Mouse (Mus musculus) right cerebral cortex, adult 2 months (tissue): ENCODE measurements around the gene Immp1l.
A peak's percentile ranks its signal among the peaks of the same experiment; 100 is the strongest.

Source experiments
- DNase-seq, 2 experiments: peaks; one replicate each; pipeline ENCODE4 v3.0.0; 2021 to 2022; ENCODE audit warnings: low spot score in 2 of 2

The Immp1l gene

GRCm38 (mm10) chr2:105903896-105904756 is at the start of gene Immp1l, which contains the start of gene Elp4:
TSS of gene Immp1l (plus strand) at chr2:105904638.
TSS of gene Elp4 (minus strand) at chr2:105904564.
- DNase-seq: peak; percentile 98 to 99

GRCm38 (mm10) chr2:105854740-105855139 is 49.7 kb upstream of the Immp1l start:
- peak; percentile 10 to 40 for DNase-seq

- DNase-seq: no peak
Measured at GRCm38 (mm10) chr2:105873403-105873802, 31.0 kb upstream of the Immp1l start.

GRCm38 (mm10) chr2:105890816-105891215 is 13.6 kb upstream of the Immp1l start:
- no peak for DNase-seq

GRCm38 (mm10) chr2:105904757-105905146 is 314 bp downstream of the Immp1l start:
- no peak for DNase-seq

GRCm38 (mm10) chr2:105908351-105908750 is 3.9 kb downstream of the Immp1l start:
- no peak for DNase-seq

- DNase-seq: no peak
Measured at GRCm38 (mm10) chr2:105910611-105911010, 6.2 kb downstream of the Immp1l start.

GRCm38 (mm10) chr2:105913655-105914366 is 9.4 kb downstream of the Immp1l start:
- DNase-seq: no peak

- DNase-seq: no peak
Measured at GRCm38 (mm10) chr2:105916671-105917070, 12.2 kb downstream of the Immp1l start.

- DNase-seq: no peak
Measured at GRCm38 (mm10) chr2:105917623-105918346, 13.3 kb downstream of the Immp1l start.

- no peak for DNase-seq
Measured at GRCm38 (mm10) chr2:105950131-105950530, 45.7 kb downstream of the Immp1l start.

- DNase-seq: no peak
Measured at GRCm38 (mm10) chr2:105951350-105951940, 47.0 kb downstream of the Immp1l start.

GRCm38 (mm10) chr2:105953862-105954261 is 49.4 kb downstream of the Immp1l start:
- no peak for DNase-seq

- DNase-seq: no peak
Measured at GRCm38 (mm10) chr2:105963447-105963846, 59.0 kb downstream of the Immp1l start.

GRCm38 (mm10) chr2:105973941-105974340 is 69.5 kb downstream of the Immp1l start:
- DNase-seq: no peak

GRCm38 (mm10) chr2:105978065-105978464 is 73.6 kb downstream of the Immp1l start:
- no peak for DNase-seq

- no peak for DNase-seq
Measured at GRCm38 (mm10) chr2:105985206-105985605, 80.8 kb downstream of the Immp1l start.

- no peak for DNase-seq
Measured at GRCm38 (mm10) chr2:105987131-105987530, 82.7 kb downstream of the Immp1l start.

- no peak for DNase-seq
Measured at GRCm38 (mm10) chr2:105987999-105988398, 83.6 kb downstream of the Immp1l start.

GRCm38 (mm10) chr2:106002835-106003739 is 98.6 kb downstream of the Immp1l start, which contains the start of gene Dnajc24:
TSS of gene Dnajc24 (minus strand) at chr2:106003549.
- DNase-seq: peak; percentile 94 to 95

- no peak for DNase-seq
Measured at GRCm38 (mm10) chr2:106008415-106008814, 104.0 kb downstream of the Immp1l start.
